8 mouse cellular contexts compared by ENCODE assay signal in the genomic region with DNA sequence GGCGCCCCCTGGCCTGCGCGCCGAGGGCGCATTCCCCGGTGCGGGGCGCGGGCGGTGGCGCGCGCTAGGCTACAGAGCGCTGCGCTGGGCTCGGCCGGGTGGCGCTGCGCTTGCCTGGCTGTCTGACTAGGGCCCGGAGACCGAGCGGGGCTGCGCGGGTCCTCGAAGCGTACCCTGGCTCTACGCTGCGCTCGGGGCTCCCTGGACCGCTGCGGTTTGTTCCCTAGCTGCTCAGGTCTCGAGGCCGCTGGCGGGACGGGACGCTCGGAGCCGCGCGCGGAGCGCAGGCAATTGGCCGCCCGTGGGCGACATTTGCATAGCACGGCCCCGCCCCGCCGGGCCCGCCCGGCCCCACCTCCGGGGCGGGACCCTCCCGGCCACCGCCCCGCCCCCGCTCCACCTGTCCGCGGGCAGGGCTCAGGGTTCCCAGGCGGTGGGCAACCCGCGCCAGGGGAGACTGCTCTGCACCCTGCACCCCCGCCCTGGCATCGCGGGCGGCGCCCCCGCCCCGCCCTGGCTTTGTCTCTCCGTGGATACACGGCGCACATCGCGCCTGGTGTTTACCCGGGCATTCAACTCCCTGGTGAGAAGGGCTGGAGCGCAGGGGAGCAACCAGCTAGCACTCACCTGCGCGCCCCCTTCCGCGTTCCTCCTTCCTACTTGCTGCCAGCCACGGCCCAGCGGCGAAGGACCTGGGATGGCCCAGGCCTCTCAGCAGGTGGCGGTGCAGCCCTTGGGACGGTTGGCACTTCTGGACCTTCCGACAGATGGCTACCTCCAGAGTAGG. TPM values are rescaled to one million over a fixed set of nuclear protein-coding genes. Genes with fewer than 3 reads are reported as not detected.
DNase-seq lines count a peak whose midpoint lies in the region; ATAC-seq and TF ChIP-seq lines count a peak whose summit lies in the region.

Gene Sema3f, minus strand, starts transcription at position 779 of the 787 bp plus-strand sequence.

- no peak for TF ChIP-seq EP300 in ES-Bruce4 (IDR thresholded peaks at IDR 0.05; ENCODE audit: insufficient read depth, low read depth, low read length)
- no peak for TF ChIP-seq EP300 in liver, postnatal 0 days (IDR thresholded peaks at IDR 0.05; ENCODE audit: low read depth)

- ATAC-seq in forebrain, embryonic 11.5 days (replicated peaks; ENCODE audit: low FRiP score): peak; percentile 72
- peak; percentile 87 for ATAC-seq in heart, embryonic 16.5 days (replicated peaks; ENCODE audit: extremely low read depth, insufficient read depth, low FRiP score)
- peak; percentile 93 for ATAC-seq in liver, postnatal 0 days
- peak; percentile 77 for ATAC-seq in neural tube, embryonic 15.5 days (ENCODE audit: low FRiP score)

- H3K9me3 ChIP-seq in ES-Bruce4 (replicated peaks; ENCODE audit: control insufficient read depth, insufficient read depth, low read length, poor library complexity, severe bottlenecking): no peaks in the 10 kb centered on the region
- H3K9me3 ChIP-seq in forebrain, embryonic 11.5 days (ENCODE audit: control insufficient read depth, low read length): no peaks in the 10 kb centered on the region
- no peaks in the 10 kb centered on the region for H3K9me3 ChIP-seq in heart, embryonic 16.5 days (replicated peaks; ENCODE audit: control insufficient read depth, low read length)
- H3K9me3 ChIP-seq in liver, postnatal 0 days (ENCODE audit: low read length): no peaks in the 10 kb centered on the region
- no peaks in the 10 kb centered on the region for H3K9me3 ChIP-seq in neural tube, embryonic 15.5 days (replicated peaks)

- peak within 1 kb of the TSS; percentile 99 for H3K4me2 ChIP-seq in forebrain, embryonic 11.5 days (ENCODE audit: low read depth, low read length, severe bottlenecking)
- peak within 1 kb of the TSS; percentile 97 for H3K4me2 ChIP-seq in heart, embryonic 16.5 days (ENCODE audit: low read depth, low read length)
- peak within 1 kb of the TSS; percentile 93 for H3K4me2 ChIP-seq in liver, postnatal 0 days (ENCODE audit: low read depth, low read length)
- peak within 1 kb of the TSS; percentile 94 for H3K4me2 ChIP-seq in neural tube, embryonic 15.5 days

- H3K36me3 ChIP-seq in ES-Bruce4 (ENCODE audit: control insufficient read depth, insufficient read depth, low read length, poor library complexity, severe bottlenecking): no peaks in the 10 kb centered on the region
- H3K36me3 ChIP-seq in forebrain, embryonic 11.5 days (ENCODE audit: control insufficient read depth, insufficient read depth, low read length): no peaks in the 10 kb centered on the region
- H3K36me3 ChIP-seq in heart, embryonic 16.5 days (ENCODE audit: control insufficient read depth, insufficient read depth): no peaks in the 10 kb centered on the region
- H3K36me3 ChIP-seq in liver, postnatal 0 days (replicated peaks; ENCODE audit: insufficient read depth, low read length): no peaks in the 10 kb centered on the region
- H3K36me3 ChIP-seq in neural tube, embryonic 15.5 days: no peaks in the 10 kb centered on the region

- peaks cover 8% of the 10 kb centered on the region for H3K4me1 ChIP-seq in ES-Bruce4 (ENCODE audit: control insufficient read depth, insufficient read depth, low read length)
- H3K4me1 ChIP-seq in forebrain, embryonic 11.5 days (replicated peaks; ENCODE audit: control insufficient read depth, insufficient read depth, low read length): peaks cover 35% of the 10 kb centered on the region
- H3K4me1 ChIP-seq in heart, embryonic 16.5 days (ENCODE audit: control insufficient read depth, insufficient read depth, low read length): peaks cover 36% of the 10 kb centered on the region
- peaks cover 16% of the 10 kb centered on the region; the same call in 1 of the 2 replicates for H3K4me1 ChIP-seq in liver, postnatal 0 days (ENCODE audit: insufficient read depth)
- peaks cover 59% of the 10 kb centered on the region for H3K4me1 ChIP-seq in neural tube, embryonic 15.5 days

- TF ChIP-seq CTCF in ES-Bruce4 (IDR thresholded peaks at IDR 0.05; ENCODE audit: low read depth, low read length): no peak
- peak; percentile 63 for TF ChIP-seq CTCF in liver, postnatal 0 days (IDR thresholded peaks at IDR 0.05; ENCODE audit: low read depth)

- under 1% methylated on average over 62 of the region's 86 CpGs for WGBS in forebrain, embryonic 11.5 days
- under 1% methylated on average over 79 of the region's 86 CpGs for WGBS in heart, embryonic 16.5 days
- 1% methylated on average over 58 of the region's 86 CpGs for WGBS in liver, postnatal 0 days (ENCODE audit: insufficient replicate concordance)
- WGBS in neural tube, embryonic 15.5 days: under 1% methylated on average over 61 of the region's 86 CpGs

- peak; percentile 60 for DNase-seq in c-Kit-positive CD71-positive TER-119-negative erythroid progenitor cells, embryonic 14.5 days (ENCODE audit: low read depth)
- DNase-seq in forebrain, embryonic 11.5 days (ENCODE audit: low spot score): peak; percentile 89
- DNase-seq in kidney, postnatal 25 days: peak; percentile 86 to 93
- peak; percentile 86 for DNase-seq in liver, postnatal 0 days
- peak; percentile 83 for DNase-seq in testis, postnatal 14 days (ENCODE audit: low spot score)

- no peak within 1 kb of the TSS for H3K27ac ChIP-seq in ES-Bruce4 (ENCODE audit: insufficient read depth, low read length)
- H3K27ac ChIP-seq in forebrain, embryonic 11.5 days (ENCODE audit: low read depth, low read length): no peak within 1 kb of the TSS
- H3K27ac ChIP-seq in heart, embryonic 16.5 days (ENCODE audit: low read length): peak within 1 kb of the TSS; percentile 42
- H3K27ac ChIP-seq in liver, postnatal 0 days (ENCODE audit: low read depth): 0 out of 2 replicates have a peak within 1 kb of the TSS, but pooled peaks have one; percentile 41
- H3K27ac ChIP-seq in neural tube, embryonic 15.5 days (replicated peaks): peak within 1 kb of the TSS; percentile 83

- H3K9ac ChIP-seq in ES-Bruce4 (ENCODE audit: low read depth, poor library complexity, severe bottlenecking): peak within 1 kb of the TSS; percentile 75
- peak within 1 kb of the TSS; percentile 72 for H3K9ac ChIP-seq in forebrain, embryonic 11.5 days (ENCODE audit: low read length)
- peak within 1 kb of the TSS; percentile 79 for H3K9ac ChIP-seq in heart, embryonic 16.5 days (ENCODE audit: low read length)
- H3K9ac ChIP-seq in liver, postnatal 0 days (replicated peaks): peak within 1 kb of the TSS; percentile 62
- H3K9ac ChIP-seq in neural tube, embryonic 15.5 days (replicated peaks): peak within 1 kb of the TSS; percentile 79

- peak within 1 kb of the TSS; percentile 81 for H3K4me3 ChIP-seq in ES-Bruce4 (ENCODE audit: low read depth, low read length)
- H3K4me3 ChIP-seq in forebrain, embryonic 11.5 days (ENCODE audit: low read depth, low read length): peak within 1 kb of the TSS; percentile 72
- peak within 1 kb of the TSS; percentile 72 for H3K4me3 ChIP-seq in heart, embryonic 16.5 days (ENCODE audit: low read length)
- peak within 1 kb of the TSS; percentile 57 for H3K4me3 ChIP-seq in liver, postnatal 0 days (ENCODE audit: low read depth, low read length)
- H3K4me3 ChIP-seq in neural tube, embryonic 15.5 days (replicated peaks): peak within 1 kb of the TSS; percentile 79

- H3K27me3 ChIP-seq in ES-Bruce4 (ENCODE audit: control insufficient read depth, insufficient read depth, low read length, poor library complexity, severe bottlenecking): peaks cover 3% of the 10 kb centered on the region; the same call in 1 of the 2 replicates
- H3K27me3 ChIP-seq in forebrain, embryonic 11.5 days (ENCODE audit: control insufficient read depth, insufficient read depth, low read length): peaks cover 6% of the 10 kb centered on the region; the same call in 1 of the 2 replicates
- H3K27me3 ChIP-seq in heart, embryonic 16.5 days (ENCODE audit: control insufficient read depth, insufficient read depth, low read length): peaks cover 27% of the 10 kb centered on the region
- peaks cover 65% of the 10 kb centered on the region for H3K27me3 ChIP-seq in liver, postnatal 0 days (ENCODE audit: insufficient read depth, low read length)
- H3K27me3 ChIP-seq in neural tube, embryonic 15.5 days (replicated peaks): no peaks in the 10 kb centered on the region

- TF ChIP-seq POLR2A in ES-Bruce4 (IDR thresholded peaks at IDR 0.05; ENCODE audit: insufficient read depth, low read length): no peak

RNA-seq across cellular contexts. Expression of gene Sema3f, which starts in this region (rescaled TPM):
- polyA plus RNA-seq in ES-Bruce4 (2011; ENCODE audit: insufficient read depth, insufficient read length, low read depth, missing spikeins): 12.3 and 19.0 TPM in 2 replicates
- polyA plus RNA-seq in forebrain, embryonic 11.5 days (2014; fragmentation: Nextera tagmentation; extraction: Ambion mirVana): 13.2 and 15.9 TPM in 2 replicates
- polyA plus RNA-seq in heart, embryonic 16.5 days (2015; fragmentation: Nextera tagmentation; extraction: Ambion mirVana): 3.9 and 4.7 TPM in 2 replicates
- polyA plus RNA-seq in liver, postnatal 0 days (2015; fragmentation: Nextera tagmentation; extraction: Ambion mirVana): 0.76 and 1.1 TPM in 2 replicates
- polyA plus RNA-seq in neural tube, embryonic 15.5 days (2015; fragmentation: Nextera tagmentation; extraction: Ambion mirVana): 10.2 and 12.5 TPM in 2 replicates

Comparison
In these comparisons a context has a peak if more than half of its experiments do, and no peak if none do; other contexts are left out.
1. H3K27ac ChIP-seq: peak in heart, embryonic 16.5 days (single experiment), liver, postnatal 0 days (single experiment) and neural tube, embryonic 15.5 days (single experiment); none in ES-Bruce4 (single experiment) and forebrain, embryonic 11.5 days (single experiment).
2. Peak in every context shown above with its lines, with median percentiles within 50 percentile points of each other: H3K4me3 ChIP-seq, H3K9ac ChIP-seq, DNase-seq, ATAC-seq and H3K4me2 ChIP-seq.